Mouse (Mus musculus) heart, adult 10 weeks (tissue): Measurements from ENCODE around the gene Mettl21a. TPM values are rescaled to one million over a fixed set of nuclear protein-coding genes. Genes with fewer than 3 reads are reported as not detected.

Source experiments
- polyA plus RNA-seq: library from polyadenylated mRNA; stranded (reverse); fragments of 350-450 nt; fragmentation: Illumina TruSeq; extraction: RNeasy Lipid Tissue Mini Kit (QIAGEN cat#74804); gene quantifications from one replicate; pipeline ENCODE4 v1.2.3, GENCODE M21; 2014; ENCODE audit warnings: low read depth, low replicate concordance

Gene Mettl21a
- 8.0 TPM for polyA plus RNA-seq

GRCm38 (mm10) chr1:64616881-64617714 is at the start of gene Mettl21a:
Gene Mettl21a, minus strand, starts transcription at chr1:64617242.

Other genes with a start within 250 kb of the Mettl21a start
- gene Creb1, start 84.6 kb downstream of the Mettl21a start, polyA plus RNA-seq = 11.3 TPM
- gene Ccnyl1, start 73.2 kb upstream of the Mettl21a start, polyA plus RNA-seq = 15.4 TPM
- gene Fzd5, start 120.5 kb upstream of the Mettl21a start, polyA plus RNA-seq = 2.2 TPM